Mouse (Mus musculus) ovary, adult 10 weeks (tissue): ENCODE results near the gene Itsn1. TPM values are rescaled to one million over a fixed set of nuclear protein-coding genes. Genes with fewer than 3 reads are reported as not detected.

Experiments used
- polyA plus RNA-seq: library from polyadenylated mRNA; stranded (reverse); fragments of 350-450 nt; fragmentation: Illumina TruSeq; extraction: RNeasy Lipid Tissue Mini Kit (QIAGEN cat#74804); gene quantifications from one replicate; pipeline ENCODE4 v1.2.3, GENCODE M21; 2014

Gene Itsn1
- polyA plus RNA-seq: 73.5 TPM

GRCm38 (mm10) chr16:91729066-91729482, at the start of gene Itsn1:
Gene Itsn1, plus strand, starts transcription at chr16:91729281.

GRCm38 (mm10) chr16:91688619-91689334, 40.3 kb upstream of the Itsn1 start, which contains the start of gene Donson:
Gene Donson, minus strand, starts transcription at chr16:91688770.

GRCm38 (mm10) chr16:91728123-91729065, 687 bp upstream of the Itsn1 start, which contains the start of gene Cryzl1:
Gene Cryzl1, minus strand, starts transcription at chr16:91728975.

Other genes starting within 250 kb of the Itsn1 start
- 209 TPM for gene Ifnar1, start 244.0 kb upstream of the Itsn1 start, polyA plus RNA-seq
- gene Ifngr2, start 182.2 kb upstream of the Itsn1 start, polyA plus RNA-seq: 37.8 TPM
- 61.8 TPM for gene Tmem50b, start 131.5 kb upstream of the Itsn1 start, polyA plus RNA-seq
- 20.7 TPM for gene Dnajc28, start 110.3 kb upstream of the Itsn1 start, polyA plus RNA-seq
- gene Gart, start 82.3 kb upstream of the Itsn1 start, polyA plus RNA-seq: 26.3 TPM
- 456 TPM for gene Son, start 81.8 kb upstream of the Itsn1 start, polyA plus RNA-seq
- gene Donson, start 40.5 kb upstream of the Itsn1 start, polyA plus RNA-seq: 12.1 TPM
- gene Cryzl1, start 306 bp upstream of the Itsn1 start, polyA plus RNA-seq: 120 TPM